Mouse (Mus musculus) erythroblast, embryonic 14.5 days (primary cell): ENCODE measurements around the gene Nrarp.

ENCODE experiments used
- GATA1 ChIP-seq: IDR thresholded peaks from 2 replicates; pipeline ENCODE4 v1.6.1; 2012; ENCODE audit warnings: low read length, inconsistent platforms, mixed read lengths
- TAL1 ChIP-seq: IDR thresholded peaks from 3 replicates; pipeline ENCODE4 v1.6.1; 2012; ENCODE audit warnings: low read length, inconsistent platforms, mixed read lengths

GRCm38 (mm10) chr2:25170326-25171100 lies 10.0 kb upstream of the Nrarp start:
- TF ChIP-seq GATA1 (no peak), TAL1 (no peak)
